ENCODE assay signal across 11 mouse cellular contexts in the genomic region with DNA sequence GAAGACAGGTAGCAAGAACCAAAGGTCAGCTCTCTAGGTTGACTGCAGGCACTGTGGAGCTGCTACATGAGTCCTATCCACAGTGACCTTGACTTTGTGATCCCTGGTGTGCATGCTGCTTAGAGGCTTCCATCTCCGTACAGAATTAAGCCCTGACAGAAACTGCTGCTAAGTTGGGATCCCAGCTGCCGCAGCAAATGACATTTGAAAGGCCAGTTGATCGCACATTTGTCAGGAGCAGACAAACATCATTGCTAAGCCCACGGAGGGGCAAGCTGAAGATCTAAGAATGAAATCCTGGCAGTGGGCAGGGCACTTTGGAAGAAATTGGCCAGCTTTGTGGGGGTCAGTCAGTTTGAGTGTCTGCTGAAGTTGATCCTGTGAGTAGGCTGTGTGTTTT. TPM values are rescaled to one million over a fixed set of nuclear protein-coding genes. Genes with fewer than 3 reads are reported as not detected.
A peak's percentile ranks its signal among the peaks of the same experiment; 100 is the strongest.
DNase-seq lines count a peak whose midpoint lies in the region; ATAC-seq and TF ChIP-seq lines count a peak whose summit lies in the region.
"Had no signal": no experiment of that assay in that cellular context is flagged by ENCODE, and none has a peak within 500 bp of the region (broad histone marks: within the 10 kb centered on the region; RNA-seq: fewer than 3 reads in every experiment).

No protein-coding gene starts in this region.

- no peak overlapping the region for H3K4me2 ChIP-seq in heart, embryonic 12.5 days
- H3K4me2 ChIP-seq in CH12.LX (ENCODE audit: insufficient read depth, low read depth, poor library complexity, severe bottlenecking), result peak overlapping the region; percentile 42; the same call in 1 of the 2 replicates
- no peak overlapping the region for H3K4me2 ChIP-seq in embryonic facial prominence, embryonic 15.5 days (replicated peaks)
- H3K4me2 ChIP-seq: hindbrain, embryonic 13.5 days; kidney, embryonic 15.5 days had no signal

- H3K27ac ChIP-seq in heart, embryonic 12.5 days (ENCODE audit: poor library complexity, severe bottlenecking), result peak overlapping the region; percentile 55; the same call in 1 of the 2 replicates
- peak overlapping the region; percentile 56 for H3K27ac ChIP-seq in left cerebral cortex, adult 2 months
- peak overlapping the region; percentile 97 for H3K27ac ChIP-seq in CH12.LX (ENCODE audit: insufficient read depth, low read depth)
- peak overlapping the region; percentile 80; the same call in 1 of the 2 replicates for H3K27ac ChIP-seq in embryonic facial prominence, embryonic 15.5 days (replicated peaks)
- H3K27ac ChIP-seq: hindbrain, embryonic 13.5 days; intestine, embryonic 15.5 days had no signal

- in situ Hi-C loops in CH12.LX (cut with MboI; ENCODE audit: low pct_ligation_motif_present, low pct_unique_long_range_greater_than_20kb, low sequenced_read_pairs), result loop anchor here (5.0 kb wide), 1 partner anchor 44 kb away; no protein-coding TSS in a partner anchor

- TF ChIP-seq CTCF in left cerebral cortex, adult 2 months (IDR thresholded peaks at IDR 0.05), result no peak
- no peak for TF ChIP-seq CTCF in CH12.LX (conservative IDR thresholded peaks at IDR 0.05 in 1 of 2, IDR thresholded peaks at IDR 0.05 in 1 of 2; ENCODE audit: low read depth in 2 of 2, low read length in 2 of 2)

- no peak for DNase-seq in heart, postnatal 14 days
- no peak for DNase-seq in left cerebral cortex, adult 2 months (ENCODE audit: extremely low spot score in 1 of 2, low spot score in 2 of 2)
- no peak for DNase-seq in left cerebral cortex, adult 18-20 months (ENCODE audit: low spot score in 2 of 2)
- DNase-seq in CH12.LX (ENCODE audit: extremely low read depth), result no peak
- DNase-seq in cerebellum, adult 9-11 months, result no peak
- DNase-seq: adrenal gland, postnatal 25 days had no signal

- H3K79me2 ChIP-seq in CH12.LX (replicated peaks; ENCODE audit: control insufficient read depth, extremely low read depth, insufficient read depth, poor library complexity, severe bottlenecking), result peaks cover 90% of the 10 kb centered on the region

- 60% methylated on average over 4 of the region's 4 CpGs for whole genome bisulfite sequencing in heart, embryonic 12.5 days
- 81% methylated on average over 4 of the region's 4 CpGs for whole genome bisulfite sequencing in embryonic facial prominence, embryonic 15.5 days

- no peaks in the 10 kb centered on the region for H3K27me3 ChIP-seq in heart, embryonic 12.5 days (replicated peaks)
- no peaks in the 10 kb centered on the region for H3K27me3 ChIP-seq in CH12.LX (replicated peaks)
- H3K27me3 ChIP-seq in embryonic facial prominence, embryonic 15.5 days, result no peaks in the 10 kb centered on the region
- H3K27me3 ChIP-seq: hindbrain, embryonic 13.5 days; intestine, embryonic 15.5 days; kidney, embryonic 15.5 days had no signal

- intact Hi-C loops in heart, postnatal 14 days (cut with DNase I), result no loop called here
- intact Hi-C loops in left cerebral cortex, adult 2 months (cut with DNase I), result no loop called here

- no peak overlapping the region for H3K4me3 ChIP-seq in heart, embryonic 12.5 days
- no peak overlapping the region for H3K4me3 ChIP-seq in left cerebral cortex, adult 2 months
- no peak overlapping the region for H3K4me3 ChIP-seq in CH12.LX (replicated peaks in 1 of 3; ENCODE audit: low read depth in 2 of 3, low read length in 2 of 3, poor library complexity in 1 of 3)
- no peak overlapping the region for H3K4me3 ChIP-seq in embryonic facial prominence, embryonic 15.5 days (replicated peaks)
- H3K4me3 ChIP-seq: hindbrain, embryonic 13.5 days; intestine, embryonic 15.5 days; kidney, embryonic 15.5 days had no signal

- peaks cover 53% of the 10 kb centered on the region for H3K4me1 ChIP-seq in heart, embryonic 12.5 days (replicated peaks)
- H3K4me1 ChIP-seq in CH12.LX (ENCODE audit: control insufficient read depth in 1 of 2, insufficient read depth in 2 of 2), result peaks cover 76 to 100% of the 10 kb centered on the region in 2 experiments
- H3K4me1 ChIP-seq in embryonic facial prominence, embryonic 15.5 days, result peaks cover 52% of the 10 kb centered on the region

- TF ChIP-seq POLR2A in CH12.LX (IDR thresholded peaks at IDR 0.05; ENCODE audit: low read depth, low read length), result no peak

- dilution Hi-C loops in CH12.LX (cut with MboI; ENCODE audit: extremely low pct_ligation_motif_present, extremely low pct_unique_long_range_greater_than_20kb, low sequenced_read_pairs), result no loop called here

- H3K9me3 ChIP-seq in heart, embryonic 12.5 days (replicated peaks), result no peaks in the 10 kb centered on the region
- H3K9me3 ChIP-seq in CH12.LX (replicated peaks; ENCODE audit: low read length), result no peaks in the 10 kb centered on the region
- no peaks in the 10 kb centered on the region for H3K9me3 ChIP-seq in embryonic facial prominence, embryonic 15.5 days (replicated peaks)
- H3K9me3 ChIP-seq: hindbrain, embryonic 13.5 days; intestine, embryonic 15.5 days; kidney, embryonic 15.5 days had no signal

- H3K36me3 ChIP-seq in heart, embryonic 12.5 days, result no peaks in the 10 kb centered on the region
- peaks cover 6 to 55% of the 10 kb centered on the region in 2 experiments for H3K36me3 ChIP-seq in CH12.LX (replicated peaks in 1 of 2; ENCODE audit: control insufficient read depth in 1 of 2, insufficient read depth in 1 of 2, low read length in 1 of 2)
- H3K36me3 ChIP-seq in embryonic facial prominence, embryonic 15.5 days, result no peaks in the 10 kb centered on the region
- H3K36me3 ChIP-seq: hindbrain, embryonic 13.5 days; intestine, embryonic 15.5 days had no signal

- 0 out of 2 replicates have a peak overlapping the region, but pooled peaks have one; percentile 17 for H3K9ac ChIP-seq in heart, embryonic 12.5 days
- no peak overlapping the region for H3K9ac ChIP-seq in CH12.LX (ENCODE audit: insufficient read depth, low read depth)
- H3K9ac ChIP-seq in embryonic facial prominence, embryonic 15.5 days, result no peak overlapping the region
- H3K9ac ChIP-seq: hindbrain, embryonic 13.5 days; intestine, embryonic 15.5 days; kidney, embryonic 15.5 days had no signal

- no peak for ATAC-seq in heart, embryonic 12.5 days (ENCODE audit: insufficient number of reproducible peaks, low FRiP score)
- ATAC-seq in embryonic facial prominence, embryonic 15.5 days (ENCODE audit: insufficient number of reproducible peaks, low FRiP score, low TSS enrichment, low read depth), result no peak
- ATAC-seq: intestine, embryonic 15.5 days had no signal

- no peak for TF ChIP-seq EP300 in CH12.LX (IDR thresholded peaks at IDR 0.05; ENCODE audit: low read length)

- TF ChIP-seq RAD21 in CH12.LX (IDR thresholded peaks at IDR 0.05; ENCODE audit: low read depth, low read length), result no peak

TF ChIP-seq in CH12.LX, 34 proteins besides CTCF, POLR2A, EP300 and RAD21:
- no peak for TF ChIP-seq ZNF384 (IDR thresholded peaks at IDR 0.05; ENCODE audit: low read depth, low read length)
- TF ChIP-seq ELF1 (IDR thresholded peaks at IDR 0.05; ENCODE audit: low read depth, low read length), result no peak
- TF ChIP-seq E2F4 (IDR thresholded peaks at IDR 0.05; ENCODE audit: insufficient replicate concordance, low read depth, low read length), result no peak
- no peak for TF ChIP-seq POLR2AphosphoS2 (IDR thresholded peaks at IDR 0.05; ENCODE audit: low read depth, low read length)
- TF ChIP-seq SMC3 (IDR thresholded peaks at IDR 0.05; ENCODE audit: low read depth, low read length), result no peak
- no peak for TF ChIP-seq BHLHE40 (IDR thresholded peaks at IDR 0.05; ENCODE audit: low read depth, low read length)
- TF ChIP-seq TCF12 (IDR thresholded peaks at IDR 0.05; ENCODE audit: low read depth, low read length), result no peak
- TF ChIP-seq TBP (conservative IDR thresholded peaks at IDR 0.05; ENCODE audit: low read depth, low read length), result no peak
- no peak for TF ChIP-seq KAT2A (IDR thresholded peaks at IDR 0.05; ENCODE audit: insufficient replicate concordance, low read length)
TF ChIP-seq in CH12.LX: peak in this region for 0.

RNA-seq across cellular contexts. Expression of a gene that starts 51.9 kb away (rescaled TPM):
- 13.2 and 14.5 TPM in 2 replicates for polyA plus RNA-seq in heart, embryonic 12.5 days (2016; fragmentation: Nextera tagmentation; extraction: Ambion mirVana)
- total RNA-seq in heart, postnatal 14 days (2021), result 10 to 100 TPM; 89.6 to 91.6 TPM
- total RNA-seq in left cerebral cortex, adult 2 months (2021), result 100 to 1,000 TPM; 102 to 108 TPM
- 100 to 1,000 TPM in 1 of 2 experiments, 10 to 100 TPM in 1; 91.4 to 100 TPM for total RNA-seq in left cerebral cortex, adult 18-20 months (2021)
- total RNA-seq in CH12.LX (2012; rRNA removed) (149 and 185 TPM in 2 replicates), CH12.LX (2014; rRNA removed) (84.0 and 86.5 TPM in 2 replicates)
- polyA plus RNA-seq in CH12.LX (2012; ENCODE audit: insufficient read length, low read depth), result 143 and 170 TPM in 2 replicates
- polyA plus RNA-seq in embryonic facial prominence, embryonic 15.5 days (2015; fragmentation: Nextera tagmentation; extraction: Ambion mirVana), result 17.0 and 18.6 TPM in 2 replicates
